Mouse (Mus musculus): ENCODE results near the gene Gspt1.

- TF ChIP-seq CTCF (IDR thresholded peaks at IDR 0.05; ENCODE audit: borderline replicate concordance, insufficient read depth, low read depth, low read length) (peak; percentile 63; the same call in 1 of the 2 replicates), POLR2A (IDR thresholded peaks at IDR 0.05; ENCODE audit: borderline replicate concordance, insufficient read depth, low read length) (peak; percentile 74; the same call in 1 of the 2 replicates)
These were observed 77.8 kb downstream of the Gspt1 start, which contains the start of gene Zc3h7a for GRCm38 (mm10) chr16:11176208-11176883.
